In the genomic region with DNA sequence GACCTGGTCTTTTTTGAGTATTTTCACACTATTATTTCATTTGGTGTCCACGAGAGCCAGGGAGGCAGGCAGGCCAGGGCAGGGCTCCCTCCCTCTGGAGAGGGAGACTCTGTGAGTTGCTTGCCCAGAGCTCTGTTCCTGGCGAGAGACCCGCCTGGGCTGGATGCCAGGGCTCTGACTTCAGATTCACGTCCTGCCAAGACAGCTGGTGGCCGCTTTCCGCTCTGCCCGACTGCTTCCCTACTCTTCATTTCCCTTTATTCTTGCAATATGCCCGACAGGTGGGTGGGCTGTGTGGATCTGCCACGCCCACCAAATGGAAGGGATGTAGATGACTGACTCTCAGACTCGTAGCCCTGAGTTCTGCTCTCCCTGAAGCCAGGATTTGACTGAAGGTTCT, we compare ENCODE assay signal across 8 mouse cellular contexts.
A peak's percentile ranks its signal among the peaks of the same experiment; 100 is the strongest.
DNase-seq lines count a peak whose midpoint lies in the region; ATAC-seq and TF ChIP-seq lines count a peak whose summit lies in the region.

No protein-coding gene starts in this region.

- H3K4me2 ChIP-seq in forebrain, embryonic 12.5 days: 0 out of 2 replicates have a peak overlapping the region, but pooled peaks have one; percentile 2
- no peak overlapping the region for H3K4me2 ChIP-seq in lung, embryonic 14.5 days

- 0 out of 2 replicates have a peak overlapping the region, but pooled peaks have one; percentile 14 for H3K27ac ChIP-seq in forebrain, embryonic 12.5 days
- H3K27ac ChIP-seq in forebrain, embryonic 10.5 days: no peak overlapping the region
- no peak overlapping the region for H3K27ac ChIP-seq in lung, embryonic 14.5 days (ENCODE audit: low read depth)

- peaks cover 18% of the 10 kb centered on the region for H3K4me1 ChIP-seq in forebrain, embryonic 12.5 days
- peaks cover 7% of the 10 kb centered on the region for H3K4me1 ChIP-seq in forebrain, embryonic 10.5 days
- peaks cover 12% of the 10 kb centered on the region; the same call in 1 of the 2 replicates for H3K4me1 ChIP-seq in lung, embryonic 14.5 days (ENCODE audit: insufficient read depth)

- peaks cover 28% of the 10 kb centered on the region for H3K27me3 ChIP-seq in forebrain, embryonic 12.5 days
- peaks cover 12% of the 10 kb centered on the region; the same call in 1 of the 2 replicates for H3K27me3 ChIP-seq in forebrain, embryonic 10.5 days (ENCODE audit: poor library complexity, severe bottlenecking)
- H3K27me3 ChIP-seq in lung, embryonic 14.5 days (ENCODE audit: insufficient read depth, low read length): no peaks in the 10 kb centered on the region

- WGBS in forebrain, embryonic 12.5 days: 14% methylated on average over 10 of the region's 10 CpGs
- 23% methylated on average over 10 of the region's 10 CpGs for WGBS in forebrain, embryonic 10.5 days
- 6% methylated on average over 10 of the region's 10 CpGs for whole genome bisulfite sequencing in lung, embryonic 14.5 days

- no peak for TF ChIP-seq CTCF in lung, embryonic 14.5 days (IDR thresholded peaks at IDR 0.05; ENCODE audit: low read depth)

- peak; percentile 39; the same call in 1 of the 2 replicates for ATAC-seq in forebrain, embryonic 12.5 days (ENCODE audit: low FRiP score)
- peak; percentile 69 for ATAC-seq in cerebellum, adult (ENCODE audit: insufficient number of reproducible peaks, low FRiP score, low TSS enrichment)
- ATAC-seq in lung, embryonic 14.5 days (ENCODE audit: insufficient read depth): peak; percentile 52; the same call in 1 of the 2 replicates
- ATAC-seq in granulocyte monocyte progenitor cell, adult 5-6 weeks (replicated peaks; ENCODE audit: poor library complexity, severe bottlenecking): no peak

- no peaks in the 10 kb centered on the region for H3K9me3 ChIP-seq in forebrain, embryonic 12.5 days
- H3K9me3 ChIP-seq in forebrain, embryonic 10.5 days: no peaks in the 10 kb centered on the region
- no peaks in the 10 kb centered on the region for H3K9me3 ChIP-seq in lung, embryonic 14.5 days (ENCODE audit: low read depth, low read length)

- H3K4me3 ChIP-seq in forebrain, embryonic 12.5 days (replicated peaks): no peak overlapping the region
- no peak overlapping the region for H3K4me3 ChIP-seq in forebrain, embryonic 10.5 days
- no peak overlapping the region for H3K4me3 ChIP-seq in lung, embryonic 14.5 days (ENCODE audit: low read depth, low read length)

- H3K36me3 ChIP-seq in forebrain, embryonic 12.5 days (replicated peaks): no peaks in the 10 kb centered on the region
- H3K36me3 ChIP-seq in forebrain, embryonic 10.5 days (replicated peaks): no peaks in the 10 kb centered on the region
- H3K36me3 ChIP-seq in lung, embryonic 14.5 days (ENCODE audit: insufficient read depth): no peaks in the 10 kb centered on the region

- no peak overlapping the region for H3K9ac ChIP-seq in forebrain, embryonic 12.5 days
- no peak overlapping the region for H3K9ac ChIP-seq in lung, embryonic 14.5 days

- DNase-seq in forebrain, embryonic 10.5 days (ENCODE audit: extremely low spot score, low spot score): no peak
- DNase-seq in gastrocnemius, adult 8-10 months (ENCODE audit: low spot score in 2 of 2): peak; percentile 93 to 94
- DNase-seq in kidney, postnatal 25 days: peak; percentile 86 to 87
- DNase-seq in lung, embryonic 14.5 days: peak; percentile 91
- DNase-seq in right cerebral cortex, postnatal 25 days: peak; percentile 76
